Mouse (Mus musculus) hindbrain, embryonic 15.5 days (tissue): ENCODE data around the gene 4930412O13Rik. TPM values are rescaled to one million over a fixed set of nuclear protein-coding genes. Genes with fewer than 3 reads are reported as not detected.

ENCODE experiments used
- ATAC-seq: fragments of 200-750 bp; cut with Nextera tagmentation; 2 replicates; pipeline ENCODE4 v1.8.0; 2017; ENCODE audit warnings: low read depth, moderate number of reproducible peaks, moderate TSS enrichment; ENCODE audit not compliant: low FRiP score
- H3K27ac ChIP-seq: fragments of 300-500 bp; sonication (generic); replicated peaks from 2 replicates; pipeline ENCODE4 v1.5.1; 2015; ENCODE audit warnings: mild to moderate bottlenecking, inconsistent platforms
- H3K27me3 ChIP-seq: fragments of 300-500 bp; sonication (generic); 2 replicates; pipeline ENCODE4 v1.6.1; 2015; ENCODE audit warnings: control low read depth, inconsistent platforms
- H3K36me3 ChIP-seq: fragments of 300-500 bp; sonication (generic); 2 replicates; pipeline ENCODE4 v1.6.1; 2015; ENCODE audit warnings: control low read depth, inconsistent platforms
- H3K4me1 ChIP-seq: fragments of 300-500 bp; sonication (generic); replicated peaks from 2 replicates; pipeline ENCODE4 v1.6.1; 2015; ENCODE audit warnings: control low read depth, inconsistent platforms
- H3K4me2 ChIP-seq: fragments of 300-500 bp; sonication (generic); 2 replicates; pipeline ENCODE4 v1.6.1; 2015; ENCODE audit warnings: moderate library complexity, mild to moderate bottlenecking, inconsistent platforms
- H3K4me3 ChIP-seq: fragments of 300-500 bp; sonication (generic); 2 replicates; pipeline ENCODE4 v1.5.1; 2015; ENCODE audit warnings: mild to moderate bottlenecking, inconsistent platforms
- H3K9ac ChIP-seq: fragments of 300-500 bp; sonication (generic); 2 replicates; pipeline ENCODE4 v1.6.1; 2015; ENCODE audit warnings: inconsistent platforms
- H3K9me3 ChIP-seq: fragments of 300-500 bp; sonication (generic); 2 replicates; pipeline ENCODE4 v1.6.1; 2016; ENCODE audit warnings: control low read depth, inconsistent platforms
- WGBS: fragments of 180-500 bp; shearing (Covaris S2); methylation state at CpG from one replicate; pipeline ENCODE4 v1.1.7; 2015; 5-methylcytosine and 5-hydroxymethylcytosine counted together
- polyA plus RNA-seq: library from polyadenylated mRNA; unstranded; fragments of >200 nt; fragmentation: Nextera tagmentation; extraction: Ambion mirVana; gene quantifications from 2 replicates; pipeline ENCODE4 v1.2.1, GENCODE M21; 2015

Gene 4930412O13Rik
- polyA plus RNA-seq, 1 experiment from 2014 or later, result 0.48 TPM

DNA sequence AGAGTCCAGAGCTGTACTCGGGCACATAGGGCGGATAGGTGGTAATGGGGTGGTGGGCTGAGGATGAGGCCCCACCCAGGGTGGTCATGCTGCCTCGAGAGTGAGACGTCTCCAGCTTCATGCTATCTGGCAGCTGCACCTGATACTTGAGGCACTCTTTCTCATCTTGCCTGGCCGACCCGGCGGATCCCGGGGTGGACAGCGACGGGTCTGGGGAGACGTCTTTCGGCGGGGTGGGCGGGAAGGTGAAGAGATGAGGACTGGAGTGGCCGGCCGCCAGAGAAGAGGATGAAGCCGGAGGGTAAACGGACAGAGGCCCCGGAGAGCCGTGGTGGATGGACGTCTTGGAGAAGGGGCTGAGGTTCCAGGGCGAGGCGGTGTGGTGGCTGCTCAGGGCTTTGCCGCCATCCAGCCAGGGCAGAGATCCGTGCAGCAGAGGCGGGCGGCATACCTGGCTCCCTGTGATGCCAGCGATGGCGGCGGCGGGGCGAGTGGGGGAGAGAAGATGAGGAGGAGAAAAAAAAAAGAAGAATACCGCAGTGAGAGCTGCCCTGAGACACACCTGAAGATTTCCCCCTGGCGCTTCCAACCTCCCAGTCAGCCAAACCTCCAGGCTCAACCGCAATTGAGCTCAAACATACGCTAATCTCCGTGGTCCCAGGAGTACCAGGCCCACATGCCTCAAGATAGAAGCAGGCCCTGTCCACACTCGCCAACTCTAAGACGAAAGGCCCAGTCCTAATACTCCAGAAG, 6.4 kb upstream of the 4930412O13Rik start:
- Histone ChIP-seq H3K9ac (no peak overlapping the region), H3K9me3 (no peaks in the 10 kb centered on the region), H3K4me2 (peak overlapping the region; percentile 39), H3K36me3 (no peaks in the 10 kb centered on the region), H3K4me3 (peak overlapping the region; percentile 20), H3K4me1 (peaks cover 15% of the 10 kb centered on the region), H3K27ac (0 out of 2 replicates have a peak overlapping the region, but pooled peaks have one; percentile 7), H3K27me3 (peaks cover 66% of the 10 kb centered on the region)
- no peak for ATAC-seq
- WGBS, result 4% methylated on average over 39 of the region's 39 CpGs

DNA sequence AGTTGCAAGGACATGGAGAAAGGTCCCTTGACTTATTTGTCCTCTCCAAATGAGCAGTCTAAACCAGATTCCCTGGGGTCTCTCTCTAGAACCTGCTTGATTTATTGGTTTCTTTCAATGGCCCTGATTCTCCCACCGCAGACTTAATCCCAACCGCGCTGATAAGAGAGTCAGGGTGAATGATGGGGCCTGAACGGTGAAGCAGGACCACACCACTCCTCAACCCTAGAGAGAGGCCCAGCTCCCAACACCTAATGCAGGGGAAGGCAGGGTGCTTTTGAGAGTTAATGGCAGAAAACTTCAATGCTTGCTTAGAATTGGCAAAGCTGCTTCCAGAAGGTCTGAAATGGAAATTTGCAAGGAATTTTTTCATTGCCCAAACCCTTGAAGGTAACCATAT, 5.8 kb upstream of the 4930412O13Rik start:
- no peak for ATAC-seq
- 6% methylated on average over 4 of the region's 4 CpGs for WGBS
- H3K4me3 ChIP-seq, result peak overlapping the region; percentile 35; the same call in 1 of the 2 replicates
- H3K4me1 ChIP-seq, result peaks cover 15% of the 10 kb centered on the region
- no peaks in the 10 kb centered on the region for H3K9me3 ChIP-seq
- no peak overlapping the region for H3K27ac ChIP-seq
- peaks cover 64% of the 10 kb centered on the region for H3K27me3 ChIP-seq
- H3K36me3 ChIP-seq, result no peaks in the 10 kb centered on the region
- peak overlapping the region; percentile 39 for H3K4me2 ChIP-seq
- H3K9ac ChIP-seq, result no peak overlapping the region

DNA sequence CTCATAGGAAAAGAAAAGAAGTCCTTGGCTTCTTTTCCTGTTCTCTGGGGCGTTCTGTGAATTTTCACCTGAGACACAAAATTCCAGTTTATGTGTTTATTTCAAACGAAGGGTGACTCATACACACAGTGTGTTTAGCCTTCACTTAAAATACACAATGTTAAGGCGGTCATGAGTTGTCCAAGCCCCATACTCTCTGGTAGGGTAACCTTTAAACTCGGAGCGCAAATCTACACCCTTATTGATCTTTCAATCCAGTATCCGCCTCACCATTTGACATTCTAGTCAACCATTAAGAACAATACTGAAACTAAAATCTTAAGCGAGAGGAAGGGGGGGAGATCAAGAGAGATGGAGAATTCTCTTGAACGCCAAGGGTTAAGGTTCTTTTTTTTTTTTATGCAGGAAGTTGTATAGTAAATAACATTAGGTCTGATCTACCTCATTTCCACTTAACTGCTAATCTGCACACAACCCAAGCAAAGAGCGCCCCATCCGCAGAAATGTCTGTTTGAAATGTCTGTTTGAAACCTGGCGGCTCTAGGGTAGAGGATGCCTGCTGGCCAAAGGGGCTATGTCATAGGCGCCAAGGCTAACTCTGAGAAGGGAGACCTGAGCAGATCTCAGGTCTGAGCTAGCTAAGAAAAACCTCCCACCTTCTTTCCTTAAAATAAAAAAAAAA, 5.2 kb upstream of the 4930412O13Rik start:
- Histone ChIP-seq H3K36me3 (no peaks in the 10 kb centered on the region), H3K4me1 (peaks cover 16% of the 10 kb centered on the region), H3K27ac (no peak overlapping the region), H3K4me3 (peak overlapping the region; percentile 35), H3K27me3 (peaks cover 58% of the 10 kb centered on the region), H3K4me2 (peak overlapping the region; percentile 62; the same call in 1 of the 2 replicates), H3K9ac (no peak overlapping the region), H3K9me3 (no peaks in the 10 kb centered on the region)
- WGBS, result 8% methylated on average over 12 of the region's 12 CpGs
- ATAC-seq, result no peak

DNA sequence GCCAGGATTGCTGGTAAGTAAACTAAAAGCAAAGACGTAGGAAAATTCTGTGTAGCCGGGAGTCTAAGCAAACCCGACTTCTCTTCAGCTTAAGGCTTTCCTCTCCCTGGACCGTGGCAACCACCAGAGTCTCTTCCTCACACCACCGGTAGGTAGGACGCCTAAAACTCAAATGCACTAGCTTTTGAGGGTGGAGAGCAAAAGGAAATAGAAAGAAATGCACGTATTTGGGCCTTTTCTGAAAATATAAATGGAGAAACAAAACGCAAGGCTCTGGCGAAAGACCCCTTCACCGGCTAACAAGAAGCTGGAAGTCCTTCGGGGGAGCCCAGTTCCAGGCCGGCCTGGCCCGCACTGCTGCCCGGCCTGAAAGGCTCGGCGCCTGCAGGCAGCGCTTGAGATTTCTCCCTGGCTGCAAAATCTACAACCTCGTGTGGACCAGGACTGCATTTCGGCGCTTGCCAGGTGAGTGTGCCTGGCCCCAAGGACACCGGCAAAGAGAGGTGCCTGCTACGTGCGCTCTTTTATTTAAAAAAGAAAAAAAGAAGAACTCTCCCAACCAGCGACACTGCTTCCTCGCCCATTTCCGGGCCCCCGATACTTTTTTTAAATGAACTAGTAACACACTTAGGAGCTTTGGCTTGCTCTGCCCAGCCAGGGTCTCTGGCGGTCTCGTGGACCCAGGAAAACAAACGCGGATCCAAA, 4.3 kb upstream of the 4930412O13Rik start:
- Histone ChIP-seq H3K36me3 (no peaks in the 10 kb centered on the region), H3K27ac (no peak overlapping the region), H3K9ac (no peak overlapping the region), H3K4me3 (peak overlapping the region; percentile 35), H3K27me3 (peaks cover 53% of the 10 kb centered on the region), H3K9me3 (no peaks in the 10 kb centered on the region), H3K4me2 (peak overlapping the region; percentile 62), H3K4me1 (peaks cover 24% of the 10 kb centered on the region)
- 1% methylated on average over 31 of the region's 31 CpGs for WGBS
- ATAC-seq, result no peak

DNA sequence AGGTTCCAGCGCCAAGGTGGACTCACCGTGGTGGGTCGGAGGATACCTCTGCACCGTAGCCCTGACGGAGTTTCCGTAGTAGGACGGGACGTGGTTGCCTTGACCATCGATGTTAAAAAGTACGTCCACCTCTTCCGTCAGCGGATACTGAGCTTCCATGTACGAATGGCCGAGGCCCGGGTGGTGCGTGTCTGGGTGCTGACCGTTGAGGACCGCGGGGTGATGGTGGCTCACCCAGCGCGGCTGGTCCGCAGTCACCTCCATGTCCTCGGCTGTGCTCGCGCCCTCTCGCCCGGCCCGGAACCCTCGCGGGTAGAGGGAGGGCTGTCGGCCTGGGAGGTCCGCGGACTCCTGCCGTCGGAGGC, 3.7 kb upstream of the 4930412O13Rik start:
- Histone ChIP-seq H3K9ac (0 out of 2 replicates have a peak overlapping the region, but pooled peaks have one; percentile 10), H3K36me3 (no peaks in the 10 kb centered on the region), H3K9me3 (no peaks in the 10 kb centered on the region), H3K4me3 (peak overlapping the region; percentile 35), H3K27me3 (peaks cover 49% of the 10 kb centered on the region), H3K27ac (no peak overlapping the region), H3K4me2 (peak overlapping the region; percentile 62), H3K4me1 (peaks cover 28% of the 10 kb centered on the region)
- 2% methylated on average over 35 of the region's 35 CpGs for WGBS
- ATAC-seq, result no peak

DNA sequence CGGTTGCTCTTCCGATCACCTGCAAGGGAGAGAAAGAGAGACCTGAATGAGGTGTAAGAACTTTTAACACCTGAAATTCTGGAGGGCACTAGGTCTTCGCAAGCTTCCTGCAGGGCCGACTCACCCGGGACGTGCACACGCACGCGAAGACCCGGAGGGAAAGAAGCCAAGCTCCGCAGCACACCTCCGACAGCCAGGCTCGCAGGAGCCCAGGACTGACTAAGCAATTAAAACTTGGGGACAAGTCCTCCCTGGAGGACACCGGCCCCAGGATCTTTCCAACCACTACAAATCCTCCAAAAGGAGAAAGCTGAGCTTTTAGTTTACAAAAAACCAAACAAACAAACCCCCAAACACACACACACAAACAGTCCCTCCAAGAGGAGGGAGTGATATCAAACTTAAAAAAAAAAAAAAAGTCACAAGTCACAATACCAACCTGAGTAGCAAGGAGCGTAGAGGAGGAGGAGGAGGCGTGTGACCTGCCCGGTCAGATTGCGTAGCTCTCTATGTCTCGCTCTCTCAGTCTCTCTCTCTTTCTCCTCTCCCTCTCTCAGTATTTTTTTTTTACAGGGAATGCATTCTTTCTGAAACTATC, 3.0 kb upstream of the 4930412O13Rik start:
- peak overlapping the region; percentile 35 for H3K4me3 ChIP-seq
- ATAC-seq, result no peak
- no peaks in the 10 kb centered on the region for H3K9me3 ChIP-seq
- H3K27me3 ChIP-seq, result peaks cover 41% of the 10 kb centered on the region
- 1% methylated on average over 19 of the region's 19 CpGs for WGBS
- H3K4me1 ChIP-seq, result peaks cover 34% of the 10 kb centered on the region
- no peaks in the 10 kb centered on the region for H3K36me3 ChIP-seq
- H3K27ac ChIP-seq, result peak overlapping the region; percentile 17; the same call in 1 of the 2 replicates
- peak overlapping the region; percentile 62 for H3K4me2 ChIP-seq
- no peak overlapping the region for H3K9ac ChIP-seq

DNA sequence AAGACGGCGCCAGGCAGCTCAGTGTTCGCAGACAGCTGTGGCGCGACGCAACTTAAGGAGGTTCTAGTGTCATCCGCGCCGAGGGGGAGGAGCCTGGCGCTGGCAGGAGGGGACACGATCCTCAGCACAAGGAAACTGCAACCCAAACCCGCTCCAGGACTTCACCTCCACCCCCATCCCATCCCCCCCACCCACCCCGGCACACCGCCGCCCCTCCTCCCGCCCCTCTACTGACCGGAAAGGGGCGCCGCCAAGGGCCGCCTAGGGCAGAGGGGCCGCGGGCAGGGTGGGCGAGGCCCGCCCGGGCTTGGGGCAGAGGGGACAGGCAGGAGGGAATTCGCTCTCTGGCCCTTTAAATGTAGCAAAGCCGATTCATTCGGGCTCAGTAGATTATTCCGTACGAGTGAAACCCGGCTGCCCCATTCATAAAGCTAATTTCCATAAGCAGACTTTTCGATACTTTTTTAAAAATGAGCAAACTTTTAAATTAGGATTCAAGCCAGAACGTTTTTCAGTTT, 2.4 kb upstream of the 4930412O13Rik start:
- H3K36me3 ChIP-seq, result no peaks in the 10 kb centered on the region
- H3K9me3 ChIP-seq, result no peaks in the 10 kb centered on the region
- WGBS, result under 1% methylated on average over 33 of the region's 33 CpGs
- H3K4me2 ChIP-seq, result peak overlapping the region; percentile 62
- no peak overlapping the region for H3K9ac ChIP-seq
- peaks cover 36% of the 10 kb centered on the region for H3K27me3 ChIP-seq
- peak overlapping the region; percentile 17; the same call in 1 of the 2 replicates for H3K27ac ChIP-seq
- ATAC-seq, result no peak
- peak overlapping the region; percentile 35 for H3K4me3 ChIP-seq
- peaks cover 36% of the 10 kb centered on the region for H3K4me1 ChIP-seq

DNA sequence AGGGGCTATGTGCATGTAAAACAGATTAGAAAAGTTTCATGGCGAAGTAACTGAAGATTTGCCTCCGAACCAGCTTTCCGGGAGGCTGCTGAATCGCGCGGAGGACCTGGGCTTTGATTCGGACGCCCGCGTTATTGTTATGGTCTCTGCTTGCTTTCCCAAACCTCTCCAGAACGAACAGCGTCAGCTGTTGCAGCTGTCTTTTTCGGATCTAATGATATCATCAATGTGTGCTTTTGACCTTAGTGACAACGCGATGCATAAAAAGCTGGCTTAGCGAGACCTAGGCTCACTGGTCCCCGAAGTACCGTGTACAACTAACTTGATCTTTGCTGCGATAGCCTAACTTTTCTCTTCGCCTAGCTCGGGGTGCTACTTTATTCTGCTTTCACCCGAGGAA, 2.0 kb upstream of the 4930412O13Rik start:
- Histone ChIP-seq H3K27ac (no peak overlapping the region), H3K27me3 (peaks cover 31% of the 10 kb centered on the region), H3K9ac (no peak overlapping the region), H3K4me3 (peak overlapping the region; percentile 35), H3K9me3 (no peaks in the 10 kb centered on the region), H3K4me1 (peaks cover 36% of the 10 kb centered on the region), H3K4me2 (peak overlapping the region; percentile 62), H3K36me3 (no peaks in the 10 kb centered on the region)
- ATAC-seq, result no peak
- under 1% methylated on average over 22 of the region's 22 CpGs for WGBS

DNA sequence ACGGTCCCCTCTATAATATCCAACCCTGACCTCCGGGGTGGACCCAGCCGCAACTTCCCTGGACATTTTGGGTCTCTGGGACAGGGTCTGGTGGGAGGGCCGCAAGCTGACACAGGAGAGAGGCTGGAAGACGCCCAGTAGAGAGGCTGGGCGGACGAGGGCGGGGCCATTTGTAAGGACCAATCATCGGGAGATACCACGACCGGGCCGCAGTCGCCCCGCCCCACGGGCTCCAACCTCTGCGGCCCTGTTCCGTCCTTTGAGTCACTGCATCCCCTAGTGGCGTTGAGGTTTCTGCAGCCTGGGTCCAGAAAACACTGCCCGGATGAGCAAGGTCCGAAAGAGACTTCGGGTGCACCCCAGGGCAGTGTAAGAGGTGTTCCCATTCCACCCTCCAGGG, 1.6 kb upstream of the 4930412O13Rik start:
- peak; percentile 92 for ATAC-seq
- no peak overlapping the region for H3K27ac ChIP-seq

DNA sequence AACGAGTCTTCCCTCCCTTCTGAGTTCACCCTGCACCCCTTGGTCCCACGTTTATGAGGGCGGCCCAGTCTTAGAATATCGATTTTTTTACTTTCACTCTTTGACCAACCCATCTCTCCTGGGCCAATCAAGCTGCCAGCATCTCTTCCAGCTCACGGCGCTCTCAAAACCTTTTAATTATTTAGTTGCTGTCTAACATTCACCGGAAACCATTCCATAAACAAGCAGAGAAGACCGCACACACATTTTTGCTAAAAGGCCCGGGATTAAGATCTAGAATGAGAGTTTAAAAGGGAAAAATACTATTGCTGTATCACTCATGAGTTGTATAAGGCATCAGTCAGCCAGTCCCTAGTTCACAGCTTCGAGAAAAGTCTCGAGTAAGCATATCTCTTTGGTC, 781 bp upstream of the 4930412O13Rik start:
- Histone ChIP-seq H3K4me2 (peak overlapping the region; percentile 62), H3K9me3 (no peaks in the 10 kb centered on the region), H3K9ac (no peak overlapping the region), H3K4me3 (no peak overlapping the region), H3K4me1 (peaks cover 31% of the 10 kb centered on the region), H3K27ac (no peak overlapping the region), H3K27me3 (peaks cover 31% of the 10 kb centered on the region), H3K36me3 (no peaks in the 10 kb centered on the region)
- no peak for ATAC-seq
- 3% methylated on average over 11 of the region's 11 CpGs for WGBS

More for the DNA sequence above, 1.6 kb upstream of the 4930412O13Rik start:
- peak overlapping the region; percentile 62 for H3K4me2 ChIP-seq
- WGBS, result 0% methylated on average over 21 of the region's 21 CpGs
- peaks cover 31% of the 10 kb centered on the region for H3K27me3 ChIP-seq
- no peaks in the 10 kb centered on the region for H3K9me3 ChIP-seq
- no peaks in the 10 kb centered on the region for H3K36me3 ChIP-seq
- peaks cover 36% of the 10 kb centered on the region for H3K4me1 ChIP-seq
- H3K4me3 ChIP-seq, result peak overlapping the region; percentile 35
- no peak overlapping the region for H3K9ac ChIP-seq

DNA sequence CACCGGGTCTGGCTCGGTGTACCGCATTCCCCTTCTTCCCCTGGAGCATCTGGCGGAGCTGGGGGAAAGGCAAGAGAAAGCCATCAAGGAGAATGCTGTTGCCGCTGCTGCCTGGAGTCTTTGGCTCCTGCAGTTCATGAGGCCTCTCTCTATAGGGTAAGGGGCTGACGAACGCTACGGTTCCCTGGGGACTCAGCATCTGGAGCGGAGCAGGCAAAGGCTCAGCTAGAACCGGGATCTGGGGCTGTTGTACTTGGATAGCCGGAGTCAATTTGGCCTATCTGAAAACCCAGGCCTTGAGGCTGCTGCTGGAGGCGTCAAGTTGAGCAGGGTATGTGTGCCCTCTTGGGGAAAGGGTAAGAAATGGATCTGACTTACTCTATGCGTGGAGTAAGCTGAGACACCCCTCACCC, 565 bp downstream of the 4930412O13Rik start:
- no peaks in the 10 kb centered on the region for H3K36me3 ChIP-seq
- H3K4me2 ChIP-seq, result peak overlapping the region; percentile 49
- H3K4me1 ChIP-seq, result peaks cover 31% of the 10 kb centered on the region
- H3K4me3 ChIP-seq, result peak overlapping the region; percentile 28
- no peaks in the 10 kb centered on the region for H3K9me3 ChIP-seq
- H3K9ac ChIP-seq, result peak overlapping the region; percentile 11; the same call in 1 of the 2 replicates
- H3K27me3 ChIP-seq, result peaks cover 40% of the 10 kb centered on the region
- peak overlapping the region; percentile 55 for H3K27ac ChIP-seq
- ATAC-seq, result peak; percentile 31; the same call in 1 of the 2 replicates
- WGBS, result 3% methylated on average over 13 of the region's 13 CpGs
